Mouse (Mus musculus) brain, adult 2 months (tissue): ENCODE measurements around the gene Phf24.

Source experiments
- DNase-seq: peaks from one replicate; pipeline ENCODE4 v3.0.0; 2011; ENCODE audit warnings: low read depth, low spot score

The Phf24 gene

DNA sequence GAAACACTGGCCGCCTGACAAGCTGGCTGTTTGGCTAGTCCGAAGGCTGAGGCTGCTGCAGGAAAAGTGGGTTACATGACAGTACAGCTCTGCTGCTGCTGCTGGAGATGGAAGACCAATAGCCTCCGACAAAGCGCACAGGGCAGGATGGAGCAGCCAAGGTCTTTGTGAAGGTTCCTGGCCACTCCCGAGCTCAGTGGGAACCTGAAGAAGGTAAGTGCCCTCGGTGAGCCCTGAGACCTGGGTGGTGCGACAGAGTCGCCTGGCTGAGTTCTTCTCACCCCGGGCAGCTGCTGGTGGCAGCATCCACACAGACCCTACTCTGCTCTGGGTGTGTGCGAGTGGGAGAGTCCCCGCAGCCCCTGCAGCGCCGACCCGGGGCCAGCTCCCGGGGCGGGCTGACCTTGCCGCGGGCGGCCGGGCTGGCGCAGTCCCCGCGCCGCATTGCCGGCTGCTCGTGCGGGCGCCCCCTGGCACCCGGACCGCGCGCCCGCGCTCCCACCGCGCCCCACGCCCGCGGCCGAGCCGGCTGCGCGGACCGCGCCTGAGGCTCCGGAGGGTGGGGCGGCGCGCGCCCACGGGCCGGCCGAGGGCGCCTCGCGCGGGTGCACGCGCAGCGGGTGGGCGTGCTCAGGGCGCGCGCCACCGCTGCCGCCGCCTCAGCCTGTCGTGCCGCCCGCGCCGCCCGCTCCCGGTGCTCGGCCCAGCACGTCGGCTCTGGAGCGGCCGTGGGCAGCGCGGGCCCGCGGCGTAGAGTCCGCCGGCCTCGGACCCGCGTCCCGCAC, at the start of gene Phf24:
TSS of gene Phf24 (plus strand) at position 44 of the 785 bp plus-strand sequence.
- DNase-seq, result peak; percentile 76

DNA sequence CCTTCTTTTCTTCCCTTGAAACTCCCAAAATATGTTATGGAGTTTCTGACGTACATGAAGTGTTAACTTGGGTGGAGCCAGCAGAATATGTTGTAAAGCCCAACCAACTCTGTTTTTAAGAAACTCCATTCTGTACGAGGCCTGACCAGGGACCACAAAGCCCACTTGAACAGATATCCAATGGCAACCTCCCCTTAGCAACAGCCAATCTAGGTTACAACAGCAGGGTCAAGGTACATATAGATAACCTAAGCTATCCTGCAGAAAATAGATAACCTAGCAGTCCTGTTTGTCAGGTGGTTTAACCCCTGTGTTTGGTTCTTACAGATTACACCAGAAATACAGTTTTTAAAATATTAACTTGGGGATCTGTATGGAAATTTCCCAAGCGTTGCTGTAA, 49.1 kb upstream of the Phf24 start:
- DNase-seq, result no peak

DNA sequence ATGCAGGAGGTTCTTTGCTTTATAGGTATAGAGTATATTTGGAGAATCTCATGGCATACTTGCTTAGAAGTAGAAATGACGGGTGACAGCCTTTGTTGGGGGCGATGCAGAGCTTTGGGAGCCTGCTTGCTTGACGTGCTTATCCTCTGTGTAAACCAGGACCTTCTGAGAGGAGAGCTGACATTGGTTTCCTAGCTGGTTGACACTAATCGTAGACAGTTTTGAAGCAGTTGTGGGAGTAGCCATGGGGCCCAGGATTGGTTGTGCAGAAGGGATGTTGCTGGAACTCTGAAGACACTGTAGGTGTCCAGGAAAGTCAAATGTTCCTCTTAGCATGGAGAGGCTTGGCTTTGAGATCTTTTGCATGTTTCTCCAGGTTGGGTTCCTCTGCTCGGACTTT, 48.3 kb upstream of the Phf24 start:
- DNase-seq, result no peak

DNA sequence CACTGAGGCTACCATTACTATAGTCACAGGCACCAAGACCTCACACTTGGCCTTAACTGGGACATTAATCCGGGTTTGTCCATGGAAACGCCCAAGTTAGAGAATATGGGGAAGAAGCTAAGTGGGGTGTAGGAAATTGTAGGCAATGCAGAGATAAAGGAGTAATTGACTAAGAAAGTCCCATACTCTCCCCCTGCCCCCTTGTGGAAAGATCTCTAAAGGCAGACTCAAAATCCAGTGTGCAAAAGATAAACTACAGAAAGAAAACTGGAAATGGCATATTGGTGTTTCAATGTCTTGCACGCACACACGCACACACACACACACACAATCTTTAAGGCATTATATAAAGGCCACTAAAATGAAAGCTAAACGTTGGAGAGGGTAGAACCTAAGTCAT, 45.7 kb upstream of the Phf24 start:
- peak; percentile 18 for DNase-seq

GRCm38 (mm10) chr4:42872151-42872550, 44.3 kb upstream of the Phf24 start:
- no peak for DNase-seq

DNA sequence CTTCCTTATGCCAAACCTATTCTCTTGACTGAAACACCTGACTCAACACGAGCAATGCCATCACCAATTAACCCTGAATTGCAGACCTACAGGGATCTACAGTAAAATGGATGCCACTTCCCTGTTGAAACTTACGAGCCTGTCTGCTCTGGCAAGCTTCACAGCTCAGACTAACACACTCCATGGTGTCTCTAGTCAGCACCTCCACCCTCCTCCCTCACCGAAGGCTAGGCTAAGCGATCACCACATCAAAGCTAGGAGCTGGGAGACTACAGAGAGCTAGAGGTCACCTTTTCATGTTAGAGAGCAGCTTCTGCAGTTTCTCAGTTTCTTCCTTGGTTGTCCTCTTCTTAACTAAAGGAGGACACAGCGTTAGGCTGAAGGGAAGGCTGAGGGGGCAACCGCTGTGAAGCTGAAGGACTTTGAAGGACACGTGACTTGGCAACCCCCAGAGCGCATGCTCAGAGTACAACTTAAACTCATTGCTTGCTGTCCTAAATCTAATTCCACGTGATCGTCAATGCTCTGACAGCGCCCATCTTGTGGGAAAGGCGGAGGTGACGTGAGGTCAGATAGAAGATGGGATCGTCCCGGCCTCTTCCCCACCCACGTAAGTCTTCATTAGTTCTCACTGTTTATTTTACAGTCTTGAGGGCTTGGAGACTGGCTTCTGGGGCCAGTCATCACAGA, 43.6 kb upstream of the Phf24 start:
- DNase-seq, result peak; percentile 9

DNA sequence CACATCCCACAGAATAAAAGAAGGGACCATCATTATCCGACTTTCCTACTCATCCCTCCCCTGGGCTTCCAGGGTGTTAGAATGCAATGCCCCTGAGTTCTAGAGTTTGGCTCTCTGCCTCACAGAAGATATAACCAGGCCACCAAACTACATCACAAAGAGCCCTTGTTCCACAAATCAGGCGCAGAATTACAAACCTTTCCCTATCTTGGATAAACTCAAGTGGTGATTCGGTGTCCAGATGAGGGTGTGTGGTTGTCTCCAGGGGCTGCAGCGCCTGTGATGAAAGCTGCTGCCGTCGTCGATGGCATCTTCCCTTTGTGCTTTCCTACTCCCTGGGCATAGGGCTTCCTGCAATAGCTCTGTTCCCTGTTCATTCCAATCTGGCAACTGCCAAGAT, 42.3 kb upstream of the Phf24 start, which contains the start of gene Fam205c:
TSS of gene Fam205c (minus strand) at position 101 of the 400 bp plus-strand sequence.
- DNase-seq, result no peak

DNA sequence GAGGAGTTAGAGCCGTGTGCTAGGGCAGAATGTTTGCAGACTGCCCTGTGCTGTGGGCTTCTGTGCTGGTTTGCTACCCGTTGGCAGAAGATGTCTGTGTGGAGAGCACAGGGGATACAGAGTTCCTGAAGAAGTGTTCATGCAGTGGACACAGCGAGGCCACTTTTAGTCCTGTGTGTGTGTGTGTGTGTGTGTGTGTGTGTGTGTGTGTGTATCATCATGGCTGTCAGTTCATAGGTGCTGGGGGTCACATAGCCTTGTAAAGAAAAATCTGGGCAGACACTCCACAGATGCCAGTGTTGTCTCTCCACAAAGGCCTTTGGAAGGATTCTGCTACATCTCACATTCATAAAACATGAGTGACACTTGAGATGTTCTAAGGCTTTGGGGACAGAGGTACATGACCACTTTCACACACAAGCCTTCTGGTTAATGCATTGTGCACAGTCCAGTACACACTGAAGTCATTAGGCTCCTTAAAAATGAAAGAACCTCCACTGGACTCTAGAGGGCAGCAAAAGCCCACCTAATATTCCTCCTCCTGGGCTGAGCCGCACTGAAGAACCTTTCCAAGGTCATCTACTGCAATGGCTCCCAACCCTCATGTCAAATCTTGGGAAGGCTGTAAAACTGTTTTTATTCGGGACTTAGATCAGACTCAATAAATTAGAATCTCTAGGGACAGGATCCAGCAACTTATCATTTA, 39.7 kb upstream of the Phf24 start:
- DNase-seq, result peak; percentile 91

DNA sequence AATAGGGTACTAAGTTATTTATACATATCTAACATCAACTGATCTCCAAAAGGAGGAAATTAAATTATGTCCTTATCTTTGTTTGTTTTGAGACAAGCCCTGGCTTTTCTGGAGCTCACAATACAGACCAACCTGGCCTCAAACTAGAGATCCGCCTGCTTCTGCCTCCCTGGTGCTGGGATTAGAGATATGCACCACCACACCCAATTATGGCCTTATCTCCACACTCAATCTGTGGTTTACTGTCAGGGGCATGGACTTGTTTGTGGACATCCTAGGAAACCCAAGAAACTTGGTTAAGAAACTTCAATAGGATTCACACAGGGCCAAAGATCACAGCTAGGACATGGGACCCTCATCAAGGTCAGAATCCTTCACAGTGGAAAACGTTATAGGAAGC, 38.8 kb upstream of the Phf24 start:
- DNase-seq, result no peak

GRCm38 (mm10) chr4:42879829-42880676, 36.4 kb upstream of the Phf24 start:
- peak; percentile 29 for DNase-seq

DNA sequence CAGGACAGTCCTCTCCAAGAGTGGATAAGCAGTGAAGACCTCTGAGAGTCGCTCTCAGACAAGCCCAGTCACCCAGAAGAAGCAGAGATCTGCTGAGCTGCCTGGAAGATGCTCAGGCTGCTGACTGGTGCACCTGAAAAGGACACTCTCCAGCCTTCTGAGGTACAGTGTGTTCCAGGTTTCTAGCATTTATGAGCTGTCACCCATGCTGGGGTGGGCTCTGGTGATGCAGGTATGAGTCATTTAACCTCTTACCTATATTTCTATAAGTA, 35.8 kb upstream of the Phf24 start:
- DNase-seq, result peak; percentile 9

- DNase-seq, result peak; percentile 80
Measured at GRCm38 (mm10) chr4:42886926-42887325, 29.5 kb upstream of the Phf24 start.

- no peak for DNase-seq
Measured at GRCm38 (mm10) chr4:42888806-42889205, 27.7 kb upstream of the Phf24 start.

GRCm38 (mm10) chr4:42891176-42891575, 25.3 kb upstream of the Phf24 start:
- DNase-seq, result no peak

GRCm38 (mm10) chr4:42895118-42895517, 21.3 kb upstream of the Phf24 start:
- no peak for DNase-seq

GRCm38 (mm10) chr4:42898914-42899313, 17.5 kb upstream of the Phf24 start:
- DNase-seq, result no peak

- DNase-seq, result peak; percentile 88
Measured at GRCm38 (mm10) chr4:42900878-42901277, 15.6 kb upstream of the Phf24 start.

- DNase-seq, result peak; percentile 37
Measured at GRCm38 (mm10) chr4:42902174-42902573, 14.3 kb upstream of the Phf24 start.

- DNase-seq, result peak; percentile 50
Measured at GRCm38 (mm10) chr4:42902730-42903129, 13.7 kb upstream of the Phf24 start.

DNA sequence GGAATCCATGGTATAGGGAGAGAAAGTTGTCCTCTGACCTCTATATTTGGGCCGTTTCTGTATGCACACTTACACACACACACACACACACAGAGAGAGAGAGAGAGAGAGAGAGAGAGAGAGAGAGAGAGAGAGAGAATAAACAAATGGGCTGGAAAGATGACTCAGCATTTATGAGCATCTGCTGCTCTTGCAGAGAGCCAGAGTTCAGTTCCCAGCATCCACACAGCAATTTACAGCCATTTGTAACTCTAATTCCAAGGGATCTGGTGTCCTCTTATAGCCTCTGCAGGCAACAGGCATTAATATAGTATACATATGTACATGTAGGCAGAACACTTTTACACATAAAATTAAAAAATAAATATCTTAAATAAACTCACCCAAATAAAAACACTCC, 12.5 kb upstream of the Phf24 start:
- DNase-seq, result no peak

DNA sequence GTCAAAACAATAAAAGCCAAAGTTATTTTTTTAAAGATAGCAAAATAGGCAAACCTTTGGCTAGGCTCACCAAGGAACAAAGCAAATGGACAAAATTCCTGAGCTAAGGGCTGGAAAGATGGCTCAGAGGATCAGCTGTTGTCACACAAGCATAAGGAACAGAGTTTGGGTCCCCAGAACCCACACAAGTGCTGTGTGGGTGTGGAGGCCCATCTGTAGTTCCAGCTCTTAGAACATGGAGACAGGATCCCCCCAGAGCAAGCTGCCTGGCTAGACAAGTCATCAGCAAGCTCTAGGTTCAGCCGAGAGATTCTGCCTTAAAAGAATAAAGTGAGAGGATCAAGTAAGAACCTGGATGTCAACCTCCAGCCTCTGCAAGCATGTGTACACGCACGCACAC, 11.9 kb upstream of the Phf24 start:
- peak; percentile 74 for DNase-seq

GRCm38 (mm10) chr4:42904966-42905365, 11.5 kb upstream of the Phf24 start:
- DNase-seq, result no peak
